Mouse (Mus musculus) G1E (cell line): ENCODE measurements around the gene Fgf9.

ENCODE experiments used
- CTCF ChIP-seq: IDR thresholded peaks from 2 replicates; pipeline ENCODE4 v1.5.1; 2012; ENCODE audit warnings: low read depth, low read length, inconsistent platforms, mixed read lengths
- POLR2AphosphoS5 ChIP-seq: IDR thresholded peaks from 2 replicates; pipeline ENCODE4 v1.6.1; 2012; ENCODE audit warnings: low read depth, low read length, inconsistent platforms; ENCODE audit not compliant: insufficient replicate concordance
- TAL1 ChIP-seq: conservative IDR thresholded peaks from 2 replicates; pipeline ENCODE4 v1.6.1; 2012; ENCODE audit warnings: low read depth, low read length, inconsistent platforms, mixed read lengths

DNA sequence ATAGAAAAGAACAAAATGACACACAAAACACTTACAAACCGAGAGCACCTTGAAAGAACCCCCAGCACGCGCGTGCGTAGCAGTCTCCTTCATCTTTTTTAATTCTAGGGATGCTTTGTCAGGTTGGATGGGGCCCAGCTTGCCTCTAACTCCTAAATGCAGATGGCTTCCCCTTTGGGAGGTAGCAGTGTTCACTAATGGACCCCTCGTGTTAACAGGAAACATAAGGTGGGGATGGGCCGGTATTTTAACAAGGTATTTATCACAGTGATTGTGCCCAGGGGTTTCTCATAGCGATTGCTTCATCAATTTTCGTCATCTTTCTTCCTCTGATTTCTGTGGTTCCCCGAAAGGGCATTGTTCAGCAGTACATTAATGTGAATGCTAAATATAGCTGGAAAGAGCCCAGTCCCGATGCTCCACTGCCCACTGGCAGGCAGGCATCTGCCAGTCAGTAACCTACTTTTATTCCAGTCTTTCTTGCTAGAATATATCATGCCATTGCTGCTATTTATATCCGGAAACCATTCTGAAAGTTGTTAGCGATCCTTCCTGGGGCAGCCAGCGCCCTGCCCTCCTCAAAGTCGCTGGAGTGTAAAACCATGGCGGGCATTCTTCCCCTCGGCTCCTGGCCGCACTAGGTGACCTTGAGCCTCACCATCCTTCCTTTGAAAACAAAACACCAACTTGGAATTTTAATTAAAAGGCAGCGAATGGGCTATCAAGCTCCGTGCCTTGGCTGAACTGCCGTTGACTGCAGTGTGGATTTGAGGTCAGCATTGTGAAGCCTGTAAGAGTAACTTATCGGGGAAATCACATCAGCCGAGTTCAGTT lies 79.5 kb downstream of the Fgf9 start:
- TF ChIP-seq CTCF (no peak), TAL1 (no peak), POLR2AphosphoS5 (no peak)
